Mouse (Mus musculus): Measurements from ENCODE around the gene Dusp28.

Dusp28 gene

DNA sequence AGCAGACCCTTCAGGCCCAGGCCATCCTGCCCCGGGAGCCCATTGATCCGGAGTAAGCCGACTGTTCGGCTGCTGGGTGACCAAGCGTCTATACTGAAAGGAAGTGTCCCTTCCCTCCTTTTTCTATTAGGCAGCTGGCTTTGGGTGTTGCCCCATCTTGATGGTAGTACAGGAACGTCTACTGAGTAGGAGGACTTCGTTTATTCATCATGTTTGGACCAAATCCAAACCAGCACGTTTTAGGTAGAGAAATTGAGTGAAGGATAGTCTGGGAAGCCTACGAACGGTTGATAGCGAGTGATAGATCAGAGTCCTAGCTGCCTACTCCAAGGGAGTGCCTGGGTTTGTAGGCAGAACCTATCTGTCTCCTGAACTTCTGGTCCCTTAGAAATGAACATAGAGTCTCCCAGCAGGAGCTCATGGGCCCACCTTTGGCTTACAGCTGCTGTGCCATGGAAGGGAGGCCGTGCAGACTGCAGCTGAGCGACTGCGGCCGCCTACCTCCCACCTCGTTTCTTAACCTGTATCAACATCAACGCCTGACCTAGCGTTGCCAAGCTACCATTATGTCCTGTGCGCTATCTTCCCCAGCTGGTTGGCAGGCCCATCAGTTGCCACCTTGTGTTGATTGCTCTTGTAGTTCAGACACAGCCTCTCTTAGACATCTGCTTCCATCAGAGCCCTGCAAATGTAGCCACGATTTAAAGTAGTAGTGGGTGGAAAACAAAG, 1.0 kb downstream of the Dusp28 start:
- DNase-seq (ENCODE audit: low spot score in 2 of 2), result no peak

GRCm38 (mm10) chr1:92908664-92909063, 1.9 kb downstream of the Dusp28 start:
- DNase-seq (ENCODE audit: low spot score in 2 of 2), result no peak

GRCm38 (mm10) chr1:92909068-92909467, 2.3 kb downstream of the Dusp28 start:
- no peak for DNase-seq (ENCODE audit: low spot score in 2 of 2)

- peak; percentile 68 to 72 for DNase-seq (ENCODE audit: low spot score in 2 of 2)
These were observed 3.6 kb downstream of the Dusp28 start, which contains the start of gene Rnpepl1 for GRCm38 (mm10) chr1:92910239-92910885. Gene Rnpepl1 (plus strand): TSS chr1:92910783.

DNA sequence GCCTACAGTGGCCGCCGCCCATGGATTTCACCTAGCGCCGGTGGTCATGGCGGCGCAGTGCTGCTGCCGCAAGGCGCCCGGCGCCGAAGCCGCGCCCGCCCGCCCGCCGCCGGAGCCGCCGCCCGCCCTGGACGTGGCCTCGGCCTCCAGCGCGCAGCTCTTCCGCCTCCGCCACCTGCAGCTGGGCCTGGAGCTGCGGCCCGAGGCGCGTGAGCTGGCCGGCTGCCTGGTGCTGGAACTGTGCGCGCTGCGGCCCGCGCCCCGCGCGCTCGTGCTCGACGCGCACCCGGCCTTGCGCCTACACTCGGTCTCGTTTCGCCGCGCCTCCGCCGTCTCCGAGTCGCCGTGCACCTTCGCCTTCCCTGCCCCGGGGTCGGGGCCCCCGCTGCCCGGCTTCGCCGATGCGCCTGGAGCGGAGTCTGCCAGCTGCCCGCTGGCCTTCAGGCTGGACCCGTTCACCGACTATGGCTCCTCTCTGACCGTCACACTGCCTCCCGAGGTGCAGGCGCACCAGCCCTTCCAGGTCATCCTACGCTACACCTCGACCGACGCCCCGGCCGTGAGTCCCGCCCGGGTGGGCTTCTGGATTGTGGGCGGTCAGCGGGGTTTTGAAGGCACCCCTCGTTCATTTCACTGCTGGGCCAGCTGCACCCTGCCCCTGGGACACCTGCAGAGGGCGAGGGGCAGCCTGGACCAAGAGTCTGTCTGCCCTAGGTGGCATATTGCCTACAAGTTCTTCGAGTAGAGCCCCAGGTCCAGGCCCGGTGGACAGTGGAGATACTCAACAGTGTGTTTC, 4.3 kb downstream of the Dusp28 start:
- peak in 1 of 2 experiments; percentile 59 for DNase-seq (ENCODE audit: low spot score in 2 of 2)

- no peak for DNase-seq (ENCODE audit: low spot score in 2 of 2)
These were observed 4.9 kb downstream of the Dusp28 start for GRCm38 (mm10) chr1:92911721-92912138.

GRCm38 (mm10) chr1:92912286-92912685, 5.5 kb downstream of the Dusp28 start:
- no peak for DNase-seq (ENCODE audit: low spot score in 2 of 2)

DNA sequence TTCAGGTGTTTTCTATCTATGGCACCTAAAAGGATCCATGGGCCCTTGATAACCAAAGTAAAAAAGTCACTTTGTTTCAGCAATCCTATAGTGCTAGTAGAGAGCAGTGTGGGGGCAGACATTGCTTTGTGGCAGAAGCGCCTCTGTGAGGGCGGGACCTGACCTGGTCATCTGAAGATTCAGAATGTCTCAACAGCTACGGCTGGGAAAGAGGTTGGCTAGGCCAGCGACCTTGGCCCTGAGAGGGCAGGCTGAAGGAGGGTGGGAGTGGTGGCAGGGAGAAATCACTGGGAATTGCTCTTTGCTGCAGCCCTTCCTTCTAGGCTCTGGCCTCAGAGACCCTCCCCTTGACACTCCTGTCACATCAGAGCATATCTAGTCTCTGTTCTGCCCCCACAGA, 7.5 kb downstream of the Dusp28 start:
- DNase-seq (ENCODE audit: low spot score in 2 of 2), result no peak

DNA sequence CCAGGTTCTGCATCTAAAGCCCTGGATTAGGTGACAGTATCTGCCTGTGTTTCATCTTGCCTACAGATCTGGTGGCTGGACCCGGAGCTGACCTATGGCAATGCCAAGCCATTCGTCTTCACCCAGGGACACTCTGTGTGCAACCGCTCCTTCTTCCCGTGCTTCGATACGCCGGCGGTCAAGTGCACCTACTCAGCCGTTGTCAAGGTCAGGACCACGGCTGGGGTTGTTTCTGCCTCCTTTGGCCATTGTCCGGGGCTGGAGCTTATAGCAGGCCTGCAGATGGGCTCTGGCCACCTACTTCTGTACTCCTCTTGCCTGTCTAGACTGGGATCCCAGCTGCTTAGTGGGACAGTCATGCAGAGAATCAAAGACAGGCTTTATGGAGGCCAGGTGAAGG, 8.2 kb downstream of the Dusp28 start:
- no peak for DNase-seq (ENCODE audit: low spot score in 2 of 2)

DNA sequence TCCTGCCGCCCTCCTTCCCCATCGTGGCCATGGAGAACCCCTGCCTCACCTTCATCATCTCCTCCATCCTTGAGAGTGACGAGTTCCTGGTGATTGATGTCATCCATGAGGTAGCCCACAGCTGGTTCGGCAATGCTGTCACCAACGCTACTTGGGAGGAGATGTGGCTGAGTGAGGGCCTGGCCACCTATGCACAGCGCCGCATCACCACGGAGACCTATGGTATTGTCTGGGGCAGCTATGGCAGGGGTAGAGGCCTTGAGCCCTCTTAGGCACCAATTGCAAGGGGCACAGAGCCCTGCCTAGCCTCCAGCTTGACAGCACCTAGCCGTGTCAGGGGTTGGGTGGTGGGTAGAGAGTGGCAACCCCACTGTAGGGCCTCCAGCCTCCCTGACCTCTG, 9.9 kb downstream of the Dusp28 start:
- no peak for DNase-seq (ENCODE audit: low spot score in 2 of 2)

DNA sequence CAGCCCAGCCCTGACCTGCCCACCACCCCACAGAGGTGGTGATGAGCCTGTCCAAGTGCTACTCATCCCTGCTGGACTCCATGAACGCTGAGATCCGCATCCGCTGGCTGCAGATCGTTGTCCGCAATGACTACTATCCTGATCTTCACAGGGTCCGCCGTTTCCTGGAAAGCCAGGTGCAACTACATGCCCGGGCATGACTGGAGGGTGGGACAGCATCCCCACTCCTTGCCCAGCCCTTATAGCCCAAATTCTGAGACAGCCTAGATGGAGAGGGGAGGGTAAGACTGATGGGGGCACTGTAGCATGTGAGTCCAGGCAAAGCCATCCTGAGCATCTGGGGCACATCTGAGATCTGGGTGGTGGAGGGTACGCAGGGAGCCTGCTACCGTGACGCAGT, 12.4 kb downstream of the Dusp28 start:
- DNase-seq (ENCODE audit: low spot score in 2 of 2), result no peak

- DNase-seq (ENCODE audit: low spot score in 2 of 2), result no peak
These were observed 13.0 kb downstream of the Dusp28 start for GRCm38 (mm10) chr1:92919775-92920174.

DNA sequence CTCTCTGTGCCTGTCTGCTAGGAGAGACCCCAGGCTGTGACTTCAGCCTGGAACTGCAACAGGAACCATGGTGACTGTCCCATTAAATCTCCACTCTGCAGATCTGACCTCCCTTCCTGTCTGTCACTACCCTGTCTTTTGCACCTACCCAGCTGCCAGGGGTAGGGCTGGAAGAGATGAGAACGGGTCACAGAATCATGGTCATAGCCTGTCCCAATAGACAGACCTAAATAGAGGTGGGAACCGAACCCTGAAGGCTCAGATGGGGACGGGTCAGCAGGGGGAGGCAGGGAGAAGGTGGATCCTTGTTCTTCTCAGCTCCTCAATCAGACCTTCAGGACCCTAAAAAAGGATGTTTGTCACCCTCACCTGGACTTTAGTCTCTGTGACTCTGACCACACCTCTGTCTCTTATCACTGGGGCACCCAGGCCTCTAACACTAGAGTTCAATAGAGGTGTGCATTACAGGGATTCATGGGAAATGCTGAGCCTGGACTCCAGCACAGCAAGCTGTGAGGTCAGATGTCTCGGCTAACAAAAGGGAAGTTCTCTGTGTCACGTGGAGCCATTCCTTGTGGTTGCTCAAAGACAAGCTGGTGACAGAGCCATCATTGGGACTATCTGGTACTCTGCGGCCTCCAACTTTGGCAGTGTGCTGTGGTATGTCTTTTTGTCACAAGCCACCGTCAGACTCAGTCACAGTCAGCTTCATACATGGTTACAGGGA, 13.9 kb downstream of the Dusp28 start:
- DNase-seq (ENCODE audit: low spot score in 2 of 2), result no peak

GRCm38 (mm10) chr1:92921496-92921895, 14.7 kb downstream of the Dusp28 start:
- DNase-seq (ENCODE audit: low spot score in 2 of 2), result no peak

DNA sequence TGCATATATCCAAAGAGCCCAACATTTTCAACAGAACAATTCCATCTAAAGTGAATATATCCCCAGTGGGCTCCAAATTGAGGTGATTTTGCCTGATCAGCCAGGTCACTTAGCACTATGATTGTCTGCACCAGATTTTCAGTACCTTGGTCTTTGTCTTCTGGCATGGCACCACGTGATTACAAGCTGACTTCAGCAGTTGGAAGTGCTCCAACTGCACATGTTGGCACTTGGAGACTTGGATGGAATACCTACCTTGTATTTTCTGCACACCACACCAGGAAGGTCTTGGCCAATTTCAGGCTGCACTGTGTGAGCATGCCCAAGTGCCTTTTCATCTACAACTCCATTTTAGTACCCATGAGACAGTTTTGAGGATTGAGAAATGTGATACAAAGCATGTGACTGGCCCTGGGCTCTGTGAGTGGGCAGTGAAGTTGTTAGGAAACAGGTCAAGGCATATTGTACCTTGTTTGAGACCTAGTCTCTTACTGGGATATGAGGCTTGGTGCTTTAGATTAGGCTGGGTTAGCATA, 23.5 kb downstream of the Dusp28 start:
- no peak for DNase-seq (ENCODE audit: low spot score in 2 of 2)

- no peak for DNase-seq (ENCODE audit: low spot score in 2 of 2)
These were observed 26.8 kb downstream of the Dusp28 start for GRCm38 (mm10) chr1:92933611-92934010.

DNA sequence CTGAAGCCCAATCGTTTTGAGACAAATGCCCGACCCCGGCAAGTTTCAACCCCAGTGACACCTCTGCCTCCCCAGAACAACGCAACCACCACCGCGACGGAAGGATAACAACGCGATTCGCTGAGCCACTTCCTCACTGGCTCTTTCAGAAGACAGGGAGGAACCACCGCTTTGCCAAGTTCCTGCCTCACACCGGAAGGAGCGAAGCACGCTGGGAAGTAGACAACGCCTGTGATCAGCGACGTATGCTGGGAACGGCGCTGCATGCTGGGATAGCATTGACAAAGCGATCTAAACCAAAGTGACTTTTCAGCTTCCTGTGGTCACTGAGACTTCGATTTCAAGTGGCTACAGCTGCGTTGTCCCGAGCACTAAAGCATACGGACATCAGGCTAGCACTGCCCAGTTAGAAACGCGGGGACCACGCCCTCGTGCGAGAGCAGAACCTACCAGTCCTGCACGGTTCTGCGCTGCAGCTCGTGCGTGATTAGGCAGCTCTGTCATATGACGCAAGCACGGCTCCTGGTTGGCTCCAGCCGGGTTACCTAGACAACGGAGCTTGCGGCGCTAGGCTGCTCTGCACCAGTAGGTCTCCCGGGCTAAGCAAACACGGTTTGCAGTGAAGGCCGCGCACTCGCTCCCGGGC, 27.5 kb downstream of the Dusp28 start, which contains the start of gene Capn10:
Capn10 (plus strand) TSS at position 195 of the 646 bp plus-strand sequence.
- peak; percentile 88 to 89 for DNase-seq (ENCODE audit: low spot score in 2 of 2)

- no peak for DNase-seq (ENCODE audit: low spot score in 2 of 2)
These were observed 28.5 kb downstream of the Dusp28 start for GRCm38 (mm10) chr1:92935054-92935962.

DNA sequence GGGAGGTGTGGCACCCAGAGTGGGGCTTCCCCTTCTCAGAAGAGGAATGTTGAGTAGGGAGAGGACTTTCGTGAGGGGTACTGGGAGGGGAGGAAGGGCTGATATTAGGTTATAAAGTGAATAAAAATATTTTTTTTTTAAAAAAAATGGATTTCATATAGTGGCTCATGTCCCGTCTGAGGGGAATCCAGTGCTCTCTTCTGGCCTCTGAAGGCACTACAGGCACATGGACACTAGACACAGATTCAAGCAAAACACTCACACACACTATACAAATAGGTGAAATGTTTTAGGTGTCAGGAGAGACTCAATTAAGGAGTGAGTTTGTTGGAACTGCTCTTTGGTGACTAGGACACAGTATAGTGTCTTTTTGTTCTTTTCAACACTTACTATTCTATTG, 29.2 kb downstream of the Dusp28 start:
- no peak for DNase-seq (ENCODE audit: low spot score in 2 of 2)

DNA sequence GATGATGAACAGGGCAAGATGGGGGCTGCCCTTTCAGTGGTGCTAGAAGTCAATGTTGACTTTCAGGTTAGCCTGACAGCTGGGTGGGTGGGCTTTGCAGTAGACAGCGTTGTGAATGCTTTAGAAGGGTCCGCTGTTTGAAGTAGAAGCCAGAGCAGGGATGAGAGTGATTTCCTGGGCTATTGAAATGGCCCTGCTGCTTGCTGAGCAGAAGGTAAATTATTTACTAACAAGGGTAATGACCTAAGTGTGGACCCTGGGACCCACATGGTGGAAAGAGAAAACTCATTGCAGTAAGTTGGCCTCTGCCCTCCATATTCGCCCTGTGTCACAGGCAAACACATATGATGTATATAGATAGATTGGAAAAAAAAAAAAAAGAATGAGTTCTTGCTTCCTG, 29.7 kb downstream of the Dusp28 start:
- DNase-seq (ENCODE audit: low spot score in 2 of 2), result no peak

Measured in urinary bladder, postnatal 4 days (tissue).